Mouse (Mus musculus) adrenal gland, postnatal 4 days (tissue): ENCODE data around the gene Slc6a9. TPM values are rescaled to one million over a fixed set of nuclear protein-coding genes. Genes with fewer than 3 reads are reported as not detected.
A peak's percentile ranks its signal among the peaks of the same experiment; 100 is the strongest.

Experiments
- DNase-seq, 2 experiments: peaks; one replicate each; pipeline ENCODE4 v3.0.0; 2021 to 2022; ENCODE audit warnings: low spot score in 2 of 2, mixed read lengths in 2 of 2
- total RNA-seq, 2 experiments: library from RNA; stranded (reverse); gene quantifications; 2 replicates each; pipeline ENCODE4 v1.2.3; 2021

Gene Slc6a9
- total RNA-seq, 2 experiments from 2014 or later = 17.3 to 19.9 TPM

DNA sequence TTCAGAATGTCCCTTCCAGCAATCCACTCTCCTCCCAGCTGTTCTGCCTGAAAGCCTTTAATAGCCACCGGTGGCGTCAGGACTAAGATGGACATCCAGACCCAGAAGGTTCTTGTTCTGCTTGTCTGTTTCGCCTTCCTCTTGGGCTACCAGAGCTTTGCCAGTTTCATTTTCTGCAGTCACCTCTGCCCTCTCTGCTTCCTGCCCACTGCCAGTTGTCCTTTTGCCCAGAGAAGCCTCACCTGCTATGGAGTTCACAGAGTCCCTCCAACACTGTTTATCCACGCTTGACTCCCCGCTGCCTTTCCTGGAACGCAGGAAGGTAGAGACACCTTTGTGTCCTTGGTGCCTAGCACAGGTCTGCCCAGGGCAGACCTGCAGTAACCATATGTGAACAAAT, 5.1 kb downstream of the Slc6a9 start:
- no peak for DNase-seq

GRCm38 (mm10) chr4:117840821-117841220, 6.5 kb downstream of the Slc6a9 start:
- DNase-seq = no peak

DNA sequence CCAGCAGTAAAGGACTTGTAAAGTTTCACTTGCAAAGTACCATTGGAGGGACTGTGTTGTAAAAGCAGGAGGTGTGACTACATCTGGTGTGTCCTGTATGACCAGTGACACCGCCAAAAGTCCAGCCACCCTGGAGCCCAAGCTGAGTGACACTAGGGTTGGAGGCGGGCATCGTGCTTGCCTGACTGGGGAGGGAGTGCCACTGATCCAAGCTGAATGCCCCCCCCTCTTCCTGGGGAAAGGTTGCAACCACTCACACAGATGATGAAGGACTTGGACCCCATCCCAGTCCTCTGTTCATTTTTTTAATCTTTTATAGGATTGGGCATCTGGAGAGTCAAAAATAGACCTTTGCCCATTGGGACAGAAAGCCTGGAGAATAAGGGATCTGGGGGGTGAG, 7.3 kb downstream of the Slc6a9 start:
- no peak for DNase-seq

GRCm38 (mm10) chr4:117843101-117843500, 8.8 kb downstream of the Slc6a9 start:
- no peak for DNase-seq

DNA sequence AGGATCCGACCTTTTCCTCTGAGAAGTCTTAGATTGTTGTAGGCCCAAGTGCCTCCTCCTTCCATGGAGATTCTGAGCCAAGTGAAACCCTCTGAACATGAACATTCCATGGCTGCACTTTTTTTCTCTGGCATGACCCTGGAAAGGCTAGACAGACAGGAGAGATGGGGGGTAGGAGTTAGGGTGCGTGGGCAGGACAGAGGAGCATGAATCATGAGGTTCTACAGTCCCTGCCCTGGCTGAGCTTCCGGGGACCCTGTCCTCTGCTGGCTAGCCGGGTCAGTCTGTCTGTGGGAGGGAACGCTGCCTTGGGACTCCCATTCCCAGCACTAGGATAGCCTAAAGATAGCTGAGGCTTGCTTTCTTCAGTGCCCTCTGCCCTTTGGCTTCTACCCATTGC, 10.2 kb downstream of the Slc6a9 start:
- DNase-seq = no peak

DNA sequence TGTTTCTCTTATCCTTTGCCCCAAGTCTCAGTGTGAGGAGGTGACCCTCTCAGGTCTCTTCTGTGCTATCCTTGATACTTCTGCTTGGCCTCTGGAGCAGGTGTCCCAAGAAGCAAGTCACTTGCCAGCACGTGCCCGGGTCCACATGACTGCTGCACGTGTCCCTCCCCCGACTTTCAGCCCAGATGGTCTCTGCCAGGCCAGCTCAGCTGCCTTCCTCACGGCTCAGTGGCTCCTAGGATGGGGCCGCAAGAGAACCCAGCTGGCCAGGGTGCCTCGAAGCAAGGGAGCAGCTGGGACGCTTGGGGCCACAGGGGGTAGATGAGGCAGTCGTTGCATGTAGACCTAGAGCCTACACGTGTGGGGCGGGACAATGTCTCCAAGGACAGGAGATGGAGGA, 11.0 kb downstream of the Slc6a9 start:
- DNase-seq = no peak

DNA sequence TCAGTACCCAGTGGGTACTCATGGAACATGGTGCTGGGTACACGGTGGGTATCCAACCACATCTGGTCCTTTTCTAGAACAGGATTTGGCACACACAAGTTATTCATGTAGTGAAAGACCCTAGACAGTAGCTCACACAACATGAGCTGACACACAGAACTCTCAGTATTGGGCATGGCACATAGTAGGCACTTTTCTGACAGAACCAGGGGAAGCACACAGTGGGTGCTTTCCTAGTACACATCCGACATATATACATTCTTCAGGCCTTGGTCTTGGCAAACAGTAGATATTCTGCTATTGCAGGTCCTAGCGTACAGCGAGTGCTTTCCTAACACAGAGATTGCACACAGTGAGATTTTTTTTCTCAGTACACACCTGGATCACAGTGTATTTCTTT, 12.0 kb downstream of the Slc6a9 start:
- DNase-seq = no peak

GRCm38 (mm10) chr4:117847011-117847410, 12.7 kb downstream of the Slc6a9 start:
- no peak for DNase-seq

- no peak for DNase-seq
Measured at GRCm38 (mm10) chr4:117849063-117849462, 14.8 kb downstream of the Slc6a9 start.

- DNase-seq = no peak
Measured at GRCm38 (mm10) chr4:117849506-117849905, 15.2 kb downstream of the Slc6a9 start.

DNA sequence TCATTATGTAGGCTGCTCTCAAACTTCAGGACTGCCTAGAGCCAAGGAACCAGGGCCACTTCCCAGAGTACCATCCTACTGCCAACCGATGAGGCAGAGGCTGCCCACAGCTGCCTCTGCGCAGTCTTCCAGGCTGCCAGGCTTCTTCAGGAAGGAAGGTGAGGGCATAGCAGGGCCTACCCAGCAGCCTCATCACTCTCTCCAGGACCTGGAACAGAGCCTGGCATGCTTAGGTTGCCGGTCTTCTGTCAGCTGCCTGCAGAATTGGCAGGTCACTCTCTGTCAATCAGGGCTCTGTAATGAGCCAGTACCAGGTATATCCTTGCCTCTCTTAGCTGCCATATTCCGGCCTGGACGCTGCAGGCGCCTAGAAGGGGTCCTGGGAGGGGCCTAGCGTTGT, 15.9 kb downstream of the Slc6a9 start:
- DNase-seq = no peak

GRCm38 (mm10) chr4:117850871-117851270, 16.6 kb downstream of the Slc6a9 start:
- no peak for DNase-seq

GRCm38 (mm10) chr4:117852152-117852868, 18.0 kb downstream of the Slc6a9 start:
- DNase-seq = no peak

DNA sequence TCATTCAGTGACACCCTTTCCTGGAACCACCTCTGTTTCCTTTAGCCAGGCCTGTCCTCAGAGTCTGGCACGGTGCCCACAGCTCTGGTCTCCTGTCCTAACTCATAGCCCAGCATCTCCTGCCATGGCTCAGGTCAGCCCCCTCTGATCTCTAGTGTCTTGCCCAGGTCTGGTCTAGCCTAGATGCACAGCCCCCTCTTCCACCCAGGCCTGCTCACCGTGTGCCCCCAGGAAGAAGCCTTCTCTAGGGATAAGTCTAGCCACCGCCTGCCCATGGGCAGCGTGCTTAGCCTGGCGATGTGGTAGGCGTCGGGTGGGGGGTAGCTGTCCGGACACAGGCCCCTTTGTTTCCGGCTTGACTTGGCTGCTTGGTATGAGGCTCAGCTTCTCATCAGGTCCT, 20.8 kb downstream of the Slc6a9 start:
- no peak for DNase-seq

DNA sequence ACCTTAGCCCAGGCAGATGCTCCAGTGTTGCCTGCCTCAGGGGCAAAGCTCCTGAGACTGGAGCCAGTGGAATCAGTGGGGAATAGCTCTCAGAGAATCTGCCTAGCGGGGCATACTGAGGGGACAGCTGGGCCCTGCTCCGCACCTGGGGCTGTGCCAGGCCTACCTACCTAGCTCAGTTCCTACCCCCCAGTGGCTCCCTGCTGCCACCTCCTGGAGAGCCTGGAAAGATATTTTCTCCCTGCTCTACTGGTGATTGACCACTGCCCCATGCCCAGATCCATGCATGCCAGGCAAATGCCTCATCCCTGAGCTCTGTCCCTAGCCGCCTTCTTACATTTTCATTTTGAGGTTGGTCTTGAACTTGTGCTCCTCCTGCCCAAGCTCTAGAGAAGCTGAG, 24.5 kb downstream of the Slc6a9 start:
- DNase-seq = peak in 1 of 2 experiments; percentile 40

DNA sequence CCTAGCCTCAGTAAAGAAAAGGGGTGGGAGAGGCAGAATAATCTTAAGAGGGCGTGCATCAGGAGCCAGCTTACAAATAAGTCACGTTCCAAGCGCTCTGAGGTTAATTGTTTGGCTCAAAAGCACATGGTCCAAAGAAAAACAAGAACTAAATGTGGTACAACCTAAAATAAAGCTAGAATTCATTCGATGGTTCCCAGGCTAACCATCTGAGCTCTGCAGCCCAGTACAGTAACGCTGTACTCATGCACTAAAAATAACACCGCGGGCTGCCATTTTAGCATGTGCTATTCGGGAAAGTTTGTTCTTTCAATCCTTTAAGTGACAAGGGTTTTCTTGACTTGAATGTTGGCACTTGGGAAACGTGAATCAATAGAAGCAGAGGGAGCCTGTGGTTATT, 26.3 kb downstream of the Slc6a9 start:
- DNase-seq = no peak

DNA sequence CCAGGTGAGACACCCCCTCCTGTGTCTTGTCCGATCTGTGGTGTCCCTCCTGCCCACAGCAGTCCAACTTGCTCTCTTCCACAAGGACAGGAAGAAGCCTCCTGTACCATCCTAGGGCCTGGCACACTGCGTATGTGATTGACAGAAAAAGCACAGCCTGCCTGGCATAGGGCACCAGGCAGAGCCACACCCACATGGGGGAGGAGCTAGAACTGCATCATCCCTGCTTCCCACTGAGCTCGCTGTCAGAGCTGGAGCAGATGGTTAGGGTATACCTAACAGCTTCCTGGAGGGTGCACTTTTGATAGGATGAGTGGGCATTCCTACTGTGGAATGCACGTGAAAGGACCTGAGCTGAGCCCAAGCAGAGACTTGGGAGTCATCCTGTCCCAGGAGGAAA, 28.5 kb downstream of the Slc6a9 start:
- DNase-seq = no peak

DNA sequence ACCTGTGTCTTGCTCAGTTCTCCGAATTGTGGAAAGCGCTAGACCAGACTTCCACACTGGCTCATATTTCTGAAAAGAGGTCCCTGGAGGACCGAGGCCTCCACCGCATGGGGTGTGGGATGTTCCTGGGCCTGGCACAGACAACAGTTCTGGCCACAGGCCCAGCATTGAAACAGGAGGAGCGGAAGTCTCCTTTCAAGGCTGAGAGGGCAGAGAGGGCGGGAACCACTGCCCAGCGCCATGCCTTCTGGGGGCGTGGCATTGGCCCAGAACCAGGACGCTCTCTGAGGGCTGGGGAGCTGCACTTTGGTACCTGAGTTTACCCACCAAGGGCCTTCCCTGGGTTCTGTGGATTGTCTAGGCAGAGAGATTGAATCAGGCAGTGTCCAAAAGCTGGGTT, 31.8 kb downstream of the Slc6a9 start:
- peak; percentile 39 to 69 for DNase-seq

- DNase-seq = no peak
Measured at GRCm38 (mm10) chr4:117867000-117867399, 32.7 kb downstream of the Slc6a9 start.

GRCm38 (mm10) chr4:117867823-117868222, 33.5 kb downstream of the Slc6a9 start:
- peak in 1 of 2 experiments; percentile 36 for DNase-seq

GRCm38 (mm10) chr4:117869317-117869716, 35.0 kb downstream of the Slc6a9 start:
- DNase-seq = no peak

GRCm38 (mm10) chr4:117870437-117870836, 36.1 kb downstream of the Slc6a9 start:
- DNase-seq = no peak

DNA sequence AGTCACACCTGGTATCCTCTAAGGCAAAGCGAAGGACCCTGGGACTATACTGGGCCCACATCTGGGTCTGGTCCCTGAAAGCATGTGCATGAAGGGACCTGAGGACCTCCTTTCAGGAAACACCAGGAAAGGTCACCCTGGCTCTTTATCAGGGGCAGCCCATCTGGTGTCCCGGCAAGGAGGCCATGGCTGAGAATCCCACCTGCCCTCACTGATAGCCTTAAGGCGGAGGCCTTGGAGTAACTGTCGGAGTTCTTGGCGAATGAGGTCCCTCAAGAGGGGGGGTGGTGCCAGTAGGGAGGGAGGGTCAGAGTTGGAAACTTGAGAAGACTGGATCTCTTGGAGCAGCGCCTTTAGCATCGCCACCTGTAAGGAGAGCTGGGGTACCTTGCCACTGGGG, 37.5 kb downstream of the Slc6a9 start:
- DNase-seq = no peak
